Mouse (Mus musculus) kidney, adult 2 months (tissue): ENCODE measurements around the gene Atp6v0d1. TPM values are rescaled to one million over a fixed set of nuclear protein-coding genes. Genes with fewer than 3 reads are reported as not detected.

Experiments
- DNase-seq: peaks from one replicate; pipeline ENCODE4 v3.0.0; 2021
- H3K27ac ChIP-seq: fragments of 200-500 bp; 2 replicates; pipeline ENCODE4 v1.5.1; 2012; ENCODE audit warnings: low read depth, low read length, control low read depth, inconsistent platforms; ENCODE audit not compliant: insufficient read depth
- H3K27me3 ChIP-seq: fragments of 200-500 bp; replicated peaks from 2 replicates; pipeline ENCODE4 v1.6.1; 2012; ENCODE audit warnings: mild to moderate bottlenecking, moderate library complexity, low read length, inconsistent platforms; ENCODE audit not compliant: control insufficient read depth, insufficient read depth
- H3K36me3 ChIP-seq: fragments of 200-500 bp; 2 replicates; pipeline ENCODE4 v1.6.1; 2012; ENCODE audit warnings: mild to moderate bottlenecking, moderate library complexity, low read length, inconsistent platforms; ENCODE audit not compliant: control insufficient read depth, insufficient read depth
- H3K4me1 ChIP-seq: fragments of 200-500 bp; 2 replicates; pipeline ENCODE4 v1.6.1; 2011; ENCODE audit warnings: low read length; ENCODE audit not compliant: control insufficient read depth, insufficient read depth
- H3K4me3 ChIP-seq: fragments of 200-500 bp; 2 replicates; pipeline ENCODE4 v1.5.1; 2011; ENCODE audit warnings: mild to moderate bottlenecking, low read depth, low read length, control low read depth; ENCODE audit not compliant: insufficient read depth
- CTCF ChIP-seq: fragments of 200-500 bp; conservative IDR thresholded peaks from 2 replicates; pipeline ENCODE4 v1.5.1; 2011; ENCODE audit warnings: low read depth, mild to moderate bottlenecking, control low read depth, low read length, moderate library complexity, mixed read lengths; ENCODE audit not compliant: insufficient read depth, insufficient read length
- POLR2A ChIP-seq: fragments of 200-500 bp; IDR thresholded peaks from one replicate; pipeline ENCODE4 v1.6.1; 2011; ENCODE audit warnings: low read depth, low read length, control low read depth
- WGBS: fragments of 180-500 bp; shearing (Covaris S2); methylation state at CpG from one replicate; pipeline ENCODE4 v1.1.7; 2018; 5-methylcytosine and 5-hydroxymethylcytosine counted together
- polyA plus RNA-seq: library from polyadenylated mRNA; depleted of rRNA; stranded (reverse); fragments of >200 nt; gene quantifications from 2 replicates; pipeline ENCODE4 v1.2.3, GENCODE M21; 2012

The Atp6v0d1 gene
- polyA plus RNA-seq, 1 experiment, result 182 TPM

DNA sequence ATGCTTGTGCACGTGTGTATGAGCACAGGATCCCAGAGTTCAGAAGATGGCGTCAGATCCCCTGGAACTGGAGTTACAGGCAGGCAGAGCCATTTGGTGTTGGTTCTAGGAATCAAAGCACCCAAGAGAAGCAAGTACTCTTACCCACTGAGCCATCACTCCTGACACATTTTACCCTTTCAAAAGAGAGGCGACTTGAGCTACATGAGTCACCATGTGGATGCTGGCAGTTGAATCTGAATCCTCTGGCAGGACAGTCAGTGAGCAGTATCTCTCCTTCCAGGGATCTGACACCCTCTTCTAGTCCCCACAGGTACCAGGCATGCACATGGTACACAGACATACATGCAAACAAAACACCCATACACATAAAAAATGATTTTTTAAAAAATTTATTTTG lies 77.8 kb downstream of the Atp6v0d1 start:
- no peak for DNase-seq
- no peaks in the 10 kb centered on the region for H3K27me3 ChIP-seq
- no peaks in the 10 kb centered on the region for H3K36me3 ChIP-seq
- peaks cover 3% of the 10 kb centered on the region; the same call in 1 of the 2 replicates for H3K4me1 ChIP-seq
- TF ChIP-seq POLR2A (no peak), CTCF (no peak)
- no peak overlapping the region for H3K4me3 ChIP-seq
- WGBS, result 80% methylated on average over 3 of the region's 3 CpGs
- H3K27ac ChIP-seq, result no peak overlapping the region

DNA sequence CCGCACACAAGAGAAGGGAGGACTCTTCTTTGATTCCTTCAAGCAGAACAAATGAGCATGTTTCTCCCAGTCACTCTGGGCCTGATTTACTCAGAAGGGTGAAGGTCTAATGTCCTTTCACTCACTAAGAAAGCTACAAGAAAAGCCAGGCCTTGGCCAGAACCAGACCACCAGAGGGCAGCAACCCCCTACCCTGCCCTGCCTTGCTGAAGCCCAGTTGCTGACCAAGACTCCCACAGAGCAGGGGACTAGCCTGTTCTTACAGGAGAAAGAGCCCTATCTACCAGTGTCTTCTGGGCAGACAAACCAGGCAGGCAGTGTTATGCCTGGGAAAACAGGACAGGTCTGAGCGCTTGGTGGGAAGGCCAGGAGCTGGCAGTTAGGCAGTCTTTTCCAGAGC lies 81.5 kb downstream of the Atp6v0d1 start:
- WGBS, result 38% methylated on average over 2 of the region's 2 CpGs
- Histone ChIP-seq H3K4me1 (peaks cover 3% of the 10 kb centered on the region; the same call in 1 of the 2 replicates), H3K27me3 (no peaks in the 10 kb centered on the region), H3K4me3 (no peak overlapping the region), H3K27ac (no peak overlapping the region), H3K36me3 (no peaks in the 10 kb centered on the region)
- TF ChIP-seq CTCF, result peak; percentile 66
- no peak for TF ChIP-seq POLR2A
- peak; percentile 88 for DNase-seq

GRCm38 (mm10) chr8:105484030-105484368 lies 81.8 kb downstream of the Atp6v0d1 start:
- 64% methylated on average over 3 of the region's 3 CpGs for WGBS
- TF ChIP-seq CTCF, result no peak
- no peak for TF ChIP-seq POLR2A
- Histone ChIP-seq H3K36me3 (no peaks in the 10 kb centered on the region), H3K27ac (no peak overlapping the region), H3K4me1 (peaks cover 3% of the 10 kb centered on the region; the same call in 1 of the 2 replicates), H3K27me3 (no peaks in the 10 kb centered on the region), H3K4me3 (no peak overlapping the region)
- no peak for DNase-seq

DNA sequence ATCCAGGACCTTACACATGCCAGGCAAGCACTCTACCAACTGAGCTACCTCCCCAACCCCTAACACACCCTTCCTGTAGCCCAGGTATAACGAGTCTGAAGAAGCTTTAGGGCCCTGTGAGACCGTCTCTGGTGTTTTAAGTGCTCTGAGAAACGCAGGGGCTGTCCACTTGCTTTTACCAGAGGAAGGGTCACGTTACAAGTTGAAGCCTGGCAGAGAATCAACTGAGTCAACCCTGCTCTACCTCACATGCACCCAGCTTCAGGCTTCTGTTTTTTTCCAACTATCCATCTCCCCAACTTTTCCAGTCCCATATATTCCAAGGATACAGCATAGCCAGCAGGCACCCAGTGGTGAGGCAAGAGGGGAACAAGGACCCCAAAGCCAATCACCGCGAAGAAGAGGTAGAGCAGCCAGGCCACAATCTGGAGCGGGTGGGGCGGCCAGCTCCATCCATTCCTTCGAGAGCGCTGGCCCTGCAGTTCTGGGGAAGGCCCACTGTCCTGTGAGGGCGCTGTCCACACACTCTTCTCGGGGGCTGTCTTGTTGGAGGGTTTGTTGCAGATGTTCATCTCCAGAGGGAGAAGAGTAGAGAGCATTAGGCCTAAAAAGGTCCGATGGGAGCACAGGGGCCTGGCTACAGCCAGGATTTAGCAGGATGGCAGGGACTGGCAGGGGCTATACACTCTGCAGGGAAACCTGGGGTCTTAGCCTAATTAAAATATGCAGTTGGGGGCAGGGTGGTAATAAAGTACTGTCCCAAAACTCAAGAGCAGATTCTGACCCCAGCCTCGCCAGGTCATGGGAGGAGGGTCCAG lies 82.4 kb downstream of the Atp6v0d1 start:
- peak; percentile 25 for DNase-seq
- H3K36me3 ChIP-seq, result no peaks in the 10 kb centered on the region
- no peak overlapping the region for H3K4me3 ChIP-seq
- TF ChIP-seq POLR2A (no peak), CTCF (no peak; the same call in 1 of the 2 replicates)
- 64% methylated on average over 14 of the region's 14 CpGs for WGBS
- no peaks in the 10 kb centered on the region for H3K27me3 ChIP-seq
- peaks cover 3% of the 10 kb centered on the region; the same call in 1 of the 2 replicates for H3K4me1 ChIP-seq
- H3K27ac ChIP-seq, result no peak overlapping the region

- TF ChIP-seq POLR2A, result no peak
- no peak for TF ChIP-seq CTCF
- peaks cover 3% of the 10 kb centered on the region; the same call in 1 of the 2 replicates for H3K4me1 ChIP-seq
- H3K4me3 ChIP-seq, result no peak overlapping the region
- DNase-seq, result no peak
- no peaks in the 10 kb centered on the region for H3K36me3 ChIP-seq
- H3K27ac ChIP-seq, result no peak overlapping the region
- WGBS, result 96% methylated on average over 8 of the region's 8 CpGs
- no peaks in the 10 kb centered on the region for H3K27me3 ChIP-seq
Observed at GRCm38 (mm10) chr8:105482123-105482522, 83.7 kb downstream of the Atp6v0d1 start.

- TF ChIP-seq POLR2A (no peak), CTCF (peak; percentile 59)
Observed at GRCm38 (mm10) chr8:105481453-105481852, 84.4 kb downstream of the Atp6v0d1 start.

GRCm38 (mm10) chr8:105481013-105481412 lies 84.8 kb downstream of the Atp6v0d1 start:
- no peak overlapping the region for H3K27ac ChIP-seq
- H3K4me3 ChIP-seq, result no peak overlapping the region
- WGBS, result 75% methylated on average over 2 of the region's 2 CpGs
- H3K27me3 ChIP-seq, result no peaks in the 10 kb centered on the region
- TF ChIP-seq POLR2A, result no peak
- no peak for TF ChIP-seq CTCF
- H3K36me3 ChIP-seq, result no peaks in the 10 kb centered on the region
- H3K4me1 ChIP-seq, result peaks cover 3% of the 10 kb centered on the region; the same call in 1 of the 2 replicates
- DNase-seq, result no peak

More at GRCm38 (mm10) chr8:105481453-105481852, 84.4 kb downstream of the Atp6v0d1 start:
- no peak overlapping the region for H3K27ac ChIP-seq
- WGBS, result 80% methylated on average over 6 of the region's 6 CpGs
- H3K4me3 ChIP-seq, result no peak overlapping the region
- peaks cover 3% of the 10 kb centered on the region; the same call in 1 of the 2 replicates for H3K4me1 ChIP-seq
- H3K36me3 ChIP-seq, result no peaks in the 10 kb centered on the region
- DNase-seq, result no peak
- H3K27me3 ChIP-seq, result no peaks in the 10 kb centered on the region
